Comparison of ENCODE assay signal across 8 mouse cellular contexts in genomic region chr10:24596003-24596868, GRCm38 (mm10). TPM values are rescaled to one million over a fixed set of nuclear protein-coding genes. Genes with fewer than 3 reads are reported as not detected.
DNase-seq lines count a peak whose midpoint lies in the region.

No protein-coding gene starts in this region.

- peak; percentile 67 for DNase-seq in retina, postnatal 1 day
- DNase-seq in retina, embryonic 14.5 days (ENCODE audit: low spot score): no peak
- DNase-seq in cerebellum, postnatal 10 days: peak; percentile 85 to 86
- peak; percentile 60 for DNase-seq in heart, adult 8-10 months (ENCODE audit: low spot score)
- peak; percentile 48 for DNase-seq in kidney, adult 9 months
- peak; percentile 81 for DNase-seq in lung, postnatal 10 days
- no peak for DNase-seq in natural killer cell, adult 2 months (ENCODE audit: low spot score in 2 of 2)
- DNase-seq in left cerebral cortex, adult 8-10 months (ENCODE audit: low spot score in 2 of 2): no peak

RNA-seq across cellular contexts. Expression of gene Ccn2, which starts 1.0 kb away (rescaled TPM):
- 100 to 1,000 TPM in 1 of 4 experiments, 10 to 100 TPM in 3; 53.9 to 107 (median 63.8) TPM for total RNA-seq in heart, adult 8-10 months (2022)
- 10 to 100 TPM; 22.7 to 32.0 (median 30.3) TPM for total RNA-seq in left cerebral cortex, adult 8-10 months (2022)

Comparison
In these comparisons a context has a peak if more than half of its experiments do, and no peak if none do; other contexts are left out.
1. DNase-seq: peak in retina, postnatal 1 day (single experiment), cerebellum, postnatal 10 days (2 of 2), heart, adult 8-10 months (single experiment), kidney, adult 9 months (single experiment) and lung, postnatal 10 days (single experiment); none in retina, embryonic 14.5 days (single experiment), natural killer cell, adult 2 months (0 of 2) and left cerebral cortex, adult 8-10 months (0 of 2).